Mouse (Mus musculus) urinary bladder, adult 2 months (tissue): ENCODE measurements around the gene Galnt12. TPM values are rescaled to one million over a fixed set of nuclear protein-coding genes. Genes with fewer than 3 reads are reported as not detected.

ENCODE experiments used
- DNase-seq: peaks from one replicate; pipeline ENCODE4 v3.0.0; 2022; ENCODE audit warnings: low spot score
- polyA plus RNA-seq: library from polyadenylated mRNA; depleted of rRNA; stranded (reverse); fragments of >200 nt; gene quantifications from 2 replicates; pipeline ENCODE4 v1.2.3, GENCODE M21; 2012

Gene Galnt12
- polyA plus RNA-seq, 1 experiment: 3.9 TPM

- no peak for DNase-seq
Observed at GRCm38 (mm10) chr4:47093647-47094046, 1.9 kb downstream of the Galnt12 start.

DNA sequence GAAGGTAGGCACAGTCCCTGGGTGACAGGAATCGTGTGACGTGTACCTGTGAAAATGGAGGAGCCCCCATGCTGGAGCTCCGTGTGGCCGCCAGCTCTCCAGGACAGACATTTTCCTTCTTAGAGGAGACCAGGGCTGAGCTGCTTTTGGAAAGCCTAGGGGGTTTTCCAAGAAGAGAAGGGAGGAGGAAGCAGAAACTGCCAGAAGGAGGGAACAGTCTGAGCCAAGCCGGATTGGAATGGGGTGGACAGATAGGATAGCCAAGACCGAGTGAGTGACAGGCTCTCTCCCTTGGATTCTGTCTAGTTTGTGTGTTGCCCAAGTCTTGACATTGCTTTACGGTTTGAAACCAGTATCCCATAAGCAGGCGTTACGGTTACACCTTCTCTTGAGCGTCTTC lies 11.9 kb downstream of the Galnt12 start:
- DNase-seq: no peak

- no peak for DNase-seq
Observed at GRCm38 (mm10) chr4:47111885-47112284, 20.2 kb downstream of the Galnt12 start.

DNA sequence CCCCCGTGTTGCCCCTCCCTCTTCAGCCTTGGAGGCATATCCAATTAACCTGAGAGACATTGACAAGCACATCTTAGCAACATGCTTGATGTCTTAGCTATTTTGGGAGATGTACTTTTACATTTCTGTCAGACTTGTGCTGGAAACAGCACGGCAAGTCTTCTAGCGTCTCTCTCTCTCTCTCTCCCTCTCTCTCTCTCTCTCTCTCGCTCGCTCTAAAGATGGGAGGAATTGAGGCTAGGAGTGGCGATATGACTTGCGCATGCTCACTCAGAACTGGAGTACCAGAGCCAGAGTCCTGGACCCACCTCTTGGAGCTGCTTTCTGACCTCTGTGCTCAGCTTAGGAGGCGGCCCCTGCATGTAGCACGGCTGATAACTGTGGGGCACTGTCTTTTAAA lies 20.9 kb downstream of the Galnt12 start:
- no peak for DNase-seq

DNA sequence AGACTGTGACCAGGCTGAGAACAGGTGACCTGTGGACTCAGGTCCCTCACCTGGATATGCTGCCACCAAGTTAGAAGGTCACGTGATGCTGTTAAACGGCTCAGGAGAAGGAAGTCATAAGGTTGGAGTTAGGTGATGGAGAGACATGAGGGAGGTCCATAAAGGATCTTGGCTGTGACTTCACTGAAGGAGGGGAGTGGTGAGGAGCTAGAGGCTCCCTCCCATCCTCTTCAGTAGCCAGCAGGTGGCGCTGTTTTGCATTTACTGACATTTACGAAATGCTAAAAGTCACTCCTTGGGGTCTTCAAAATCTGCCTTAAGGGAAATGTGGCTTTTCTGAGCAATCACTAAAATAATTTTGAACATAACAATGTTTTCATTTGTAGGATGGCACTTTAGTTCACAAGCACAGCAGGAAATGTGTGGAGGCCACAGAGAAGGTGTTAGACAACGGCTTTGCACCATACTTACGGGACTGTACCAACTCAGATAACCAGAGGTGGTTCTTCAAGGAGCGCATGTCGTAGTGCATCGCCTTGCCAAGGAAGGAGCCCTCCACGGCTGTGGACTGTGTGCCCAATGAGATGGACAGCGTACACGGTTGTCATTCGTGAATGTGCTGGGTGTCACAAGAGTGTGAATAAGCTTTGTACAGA lies 30.5 kb downstream of the Galnt12 start:
- no peak for DNase-seq

- no peak for DNase-seq
Observed at GRCm38 (mm10) chr4:47124140-47124711, 32.5 kb downstream of the Galnt12 start.

DNA sequence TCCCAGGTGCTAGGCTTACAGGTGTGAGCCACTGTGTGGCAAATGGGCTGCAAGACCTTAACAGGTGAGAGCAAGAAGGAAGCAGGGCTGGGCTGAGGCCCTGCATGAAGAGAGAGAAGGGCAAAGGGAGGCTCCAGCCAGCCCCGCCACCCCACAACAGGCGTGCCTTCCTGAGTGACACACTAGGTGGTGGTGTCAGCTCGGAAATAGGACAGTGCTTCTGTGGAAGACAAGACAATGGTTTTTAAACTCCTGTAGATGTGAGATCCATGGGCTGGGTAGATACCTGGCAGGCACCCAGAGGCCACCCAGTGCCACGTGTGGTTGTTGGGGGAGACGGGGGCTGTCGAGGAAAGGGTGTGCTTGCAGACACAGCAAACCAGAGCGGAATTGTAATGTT lies 36.8 kb downstream of the Galnt12 start:
- DNase-seq: no peak

DNA sequence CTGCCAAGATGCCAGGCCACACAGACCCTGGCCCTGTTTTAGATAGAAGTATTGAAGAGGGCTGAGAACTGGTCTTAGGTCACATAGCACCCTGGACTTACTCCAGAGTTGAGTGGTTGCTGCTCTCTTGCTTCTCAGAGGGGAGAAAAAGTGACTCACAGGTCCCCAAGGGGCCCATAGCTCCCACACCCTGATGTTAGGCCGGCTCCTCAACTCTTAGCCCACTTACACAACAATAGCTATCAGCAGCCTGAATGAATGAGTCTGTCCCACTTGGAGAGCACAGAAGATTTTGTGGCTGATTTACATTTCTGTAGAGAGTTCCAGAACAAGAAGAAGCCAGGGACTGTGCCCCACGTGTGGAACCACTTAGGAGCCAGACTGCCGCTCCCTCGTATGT lies 37.9 kb downstream of the Galnt12 start:
- DNase-seq: no peak

DNA sequence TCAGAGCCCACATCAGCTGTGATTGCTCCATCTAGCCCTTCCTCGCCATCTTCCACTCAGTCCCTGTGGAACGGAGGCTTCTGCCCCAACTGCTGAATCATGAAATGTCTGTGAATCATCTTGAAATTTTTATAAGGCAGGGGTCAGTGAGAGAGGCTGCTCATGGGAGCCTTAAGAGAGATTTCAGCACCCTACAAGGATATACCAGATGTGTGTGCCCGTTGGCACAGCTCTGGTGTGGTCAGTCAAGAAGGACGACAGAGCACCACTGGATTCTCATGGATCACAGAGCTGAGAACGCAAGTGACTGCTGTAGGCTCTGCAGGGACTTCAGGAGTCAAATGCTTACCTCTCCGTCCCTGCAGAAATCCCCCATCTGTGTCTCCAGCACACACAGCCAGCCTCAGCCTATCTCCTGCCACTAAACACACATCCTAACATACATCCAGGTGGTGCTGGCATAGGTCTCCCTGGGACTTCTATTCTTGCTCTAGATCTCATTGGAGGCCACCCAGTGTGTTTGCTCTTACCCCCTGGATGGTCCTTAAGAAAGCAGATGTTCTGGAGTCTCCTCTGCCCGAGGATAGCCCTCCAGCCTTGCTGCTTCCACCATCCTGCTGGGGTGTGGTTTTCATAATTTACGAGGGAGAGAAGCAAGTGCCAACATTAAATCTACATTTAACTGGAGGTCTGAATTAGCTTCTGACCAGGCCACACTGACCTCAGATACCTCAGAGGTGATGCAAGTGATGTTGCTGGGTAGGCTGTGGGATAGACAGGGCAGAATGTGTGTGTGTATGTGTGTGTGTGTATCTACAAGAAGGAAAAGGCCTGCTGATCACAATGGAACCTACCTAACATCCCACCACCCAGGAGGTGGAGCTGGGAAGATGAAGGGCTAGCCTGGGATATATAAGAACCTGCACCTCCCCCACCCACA lies 38.7 kb downstream of the Galnt12 start:
- DNase-seq: no peak

GRCm38 (mm10) chr4:47131931-47132330 lies 40.2 kb downstream of the Galnt12 start:
- DNase-seq: no peak

GRCm38 (mm10) chr4:47132413-47132812 lies 40.7 kb downstream of the Galnt12 start:
- DNase-seq: no peak

GRCm38 (mm10) chr4:47136699-47137101 lies 45.0 kb downstream of the Galnt12 start:
- no peak for DNase-seq

DNA sequence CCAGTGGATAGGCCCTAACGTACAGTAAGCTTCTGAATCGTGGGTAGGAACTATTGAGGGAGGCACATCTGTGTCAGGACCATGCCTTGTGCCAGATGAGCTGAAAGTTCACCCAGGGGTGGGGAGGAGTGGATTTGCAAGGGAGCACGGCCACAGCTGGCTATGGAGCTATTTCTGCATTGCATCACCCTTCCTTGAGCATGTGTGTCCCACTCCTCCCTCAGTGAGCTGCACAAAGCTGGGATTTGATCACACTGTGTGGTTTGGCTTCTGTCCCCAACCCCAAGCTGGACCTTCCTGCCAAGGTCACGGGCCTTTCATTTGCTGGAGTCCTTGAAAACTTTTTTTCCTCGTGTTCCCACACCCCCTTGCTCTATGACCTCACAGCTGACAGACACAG lies 45.8 kb downstream of the Galnt12 start:
- DNase-seq: no peak

DNA sequence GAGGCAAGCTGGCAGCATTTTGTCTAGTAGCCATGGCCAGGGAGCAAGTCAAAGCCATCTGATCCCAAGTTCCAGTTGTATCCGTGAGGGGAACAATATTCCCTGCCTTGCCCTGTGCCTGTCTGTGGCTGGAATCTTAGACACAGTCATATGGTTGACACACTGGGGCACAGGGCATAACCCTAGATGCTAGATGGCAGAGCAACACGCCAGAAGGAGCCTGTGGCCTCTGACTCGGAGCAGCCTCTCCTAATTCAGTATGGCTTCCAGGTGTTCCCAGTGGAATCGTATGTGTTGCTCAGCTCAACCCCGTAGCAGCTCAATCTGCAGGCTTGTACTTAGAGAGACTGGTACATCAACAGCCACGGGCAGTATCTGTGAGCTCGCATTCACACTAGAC lies 46.7 kb downstream of the Galnt12 start:
- DNase-seq: no peak

GRCm38 (mm10) chr4:47138967-47139777 lies 47.5 kb downstream of the Galnt12 start:
- DNase-seq: no peak

DNA sequence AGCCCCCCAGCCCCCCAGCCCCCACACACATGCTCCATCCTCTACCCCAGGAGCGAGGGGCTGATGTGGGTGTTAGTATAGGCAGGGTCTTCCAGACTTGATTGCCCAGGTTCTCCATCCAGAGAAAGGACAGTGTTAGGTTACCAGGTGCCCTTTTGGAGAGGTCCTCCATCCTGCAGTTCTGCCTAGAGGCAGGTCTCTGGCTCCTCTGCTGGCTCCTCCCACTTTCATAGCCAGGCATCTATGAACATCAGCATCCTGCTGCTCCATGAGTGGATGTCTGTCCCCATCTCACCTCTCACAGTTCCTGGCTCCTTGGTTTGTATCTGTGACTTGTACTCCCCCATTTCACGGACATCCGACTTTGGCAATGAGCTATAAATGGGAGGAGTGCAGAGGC lies 48.6 kb downstream of the Galnt12 start:
- DNase-seq: no peak

DNA sequence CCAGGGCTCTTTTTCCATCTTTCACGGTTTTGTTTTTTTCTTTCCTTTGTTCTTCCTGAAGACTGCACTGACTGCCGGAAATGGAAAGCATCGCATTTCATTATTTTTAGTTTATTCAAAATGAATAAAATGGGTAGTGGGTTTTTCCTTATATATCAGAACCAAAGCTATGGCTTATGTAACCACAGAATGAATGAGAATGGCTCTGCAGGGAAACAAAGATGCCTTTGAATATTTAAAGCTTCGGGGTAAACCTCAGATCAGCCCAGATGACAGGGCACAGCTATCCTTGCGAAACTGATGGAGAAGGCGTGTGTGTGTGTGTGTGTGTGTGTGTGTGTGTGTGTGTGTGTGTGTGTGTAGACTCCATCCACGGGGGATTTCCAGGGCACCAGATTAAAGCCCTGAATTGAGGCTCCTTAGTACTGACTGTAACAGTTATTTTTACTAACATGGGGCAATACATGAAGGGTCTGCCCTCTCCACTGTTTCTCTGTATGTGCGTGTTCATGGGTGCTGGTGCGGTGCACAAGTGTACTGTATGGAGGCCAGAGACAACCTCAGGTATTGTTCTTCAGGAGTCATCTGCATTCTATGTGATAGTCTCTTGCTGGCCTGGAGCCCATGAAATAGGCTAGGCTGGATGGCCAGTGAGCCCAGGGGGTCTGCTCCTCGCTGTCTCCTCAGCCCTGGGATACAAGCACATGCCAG lies 49.9 kb downstream of the Galnt12 start:
- DNase-seq: no peak

GRCm38 (mm10) chr4:47143849-47144248 lies 52.1 kb downstream of the Galnt12 start:
- no peak for DNase-seq

DNA sequence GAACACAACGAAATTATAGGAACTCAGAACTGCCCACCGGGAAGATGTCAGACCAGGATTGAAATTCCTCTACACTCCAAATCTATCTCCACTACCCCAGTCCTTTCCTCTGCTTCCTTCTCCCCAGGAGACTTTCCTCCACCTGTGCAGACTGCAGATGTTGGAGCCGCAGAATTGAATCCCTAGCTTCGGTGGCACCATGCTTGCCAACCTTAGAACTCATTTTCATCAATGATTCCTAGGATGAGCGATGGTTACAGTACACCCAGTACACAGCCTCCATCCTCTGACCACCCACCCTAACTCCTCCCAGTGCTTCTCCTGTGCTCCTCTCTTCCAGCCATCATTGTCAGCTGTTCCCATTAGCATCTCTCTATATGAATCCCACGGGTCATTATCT lies 53.6 kb downstream of the Galnt12 start:
- no peak for DNase-seq

DNA sequence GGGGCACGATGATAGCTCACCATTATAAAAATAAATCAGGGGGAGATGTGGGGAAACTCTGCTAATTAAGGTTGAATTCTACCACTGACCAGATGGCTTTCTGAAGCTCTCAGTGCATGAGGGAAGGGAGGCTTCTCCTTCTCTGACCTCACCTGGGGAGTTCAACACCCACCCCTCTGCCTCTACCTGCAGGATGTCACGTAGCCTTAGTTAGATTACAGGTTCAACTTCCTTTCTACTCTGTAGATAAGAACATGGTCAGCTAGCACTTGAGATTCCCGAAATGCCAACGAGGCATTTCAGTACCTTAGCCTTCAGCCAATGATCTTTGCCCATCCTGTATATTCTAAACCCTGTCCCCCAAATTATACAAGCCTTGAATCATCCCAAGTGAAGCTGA lies 54.9 kb downstream of the Galnt12 start:
- DNase-seq: no peak

GRCm38 (mm10) chr4:47149963-47150362 lies 58.3 kb downstream of the Galnt12 start:
- no peak for DNase-seq
